Mouse (Mus musculus) cerebellum, adult (tissue): ENCODE data around the gene Enox1.

ENCODE experiments used
- ATAC-seq: cut with Nextera tagmentation; 2 replicates; pipeline ENCODE4 v1.9.2; 2017; ENCODE audit warnings: mild to moderate bottlenecking, moderate library complexity, mixed read lengths; ENCODE audit not compliant: insufficient number of reproducible peaks, low FRiP score, low TSS enrichment

Gene Enox1

GRCm38 (mm10) chr14:77272248-77272930, 115.8 kb downstream of the Enox1 start:
- no peak for ATAC-seq

DNA sequence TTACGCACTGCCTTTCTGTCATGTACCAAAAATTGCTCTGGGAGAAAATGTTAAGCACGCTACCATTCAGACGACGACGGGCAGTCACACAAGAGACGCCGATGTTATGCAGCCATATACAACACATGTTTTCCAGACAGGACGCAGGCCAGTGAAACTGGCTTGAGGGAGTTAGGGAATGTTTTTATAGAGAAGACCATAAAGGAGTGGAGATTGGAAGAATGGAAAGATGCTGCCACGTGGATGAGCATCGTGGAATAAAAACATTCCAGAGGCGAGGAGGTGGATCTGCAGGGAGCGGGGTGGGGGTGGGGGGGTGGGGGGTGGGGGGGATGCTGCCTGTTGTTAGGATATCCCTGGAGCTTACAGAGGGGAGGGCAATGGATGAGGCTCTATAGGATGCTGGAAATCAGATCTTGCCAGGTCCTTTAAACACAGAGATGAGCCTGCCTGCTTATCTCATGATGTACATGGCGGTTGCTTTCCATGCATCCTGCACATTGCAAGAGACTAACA, 116.4 kb downstream of the Enox1 start:
- no peak for ATAC-seq

GRCm38 (mm10) chr14:77273721-77274120, 117.2 kb downstream of the Enox1 start:
- ATAC-seq, result no peak

DNA sequence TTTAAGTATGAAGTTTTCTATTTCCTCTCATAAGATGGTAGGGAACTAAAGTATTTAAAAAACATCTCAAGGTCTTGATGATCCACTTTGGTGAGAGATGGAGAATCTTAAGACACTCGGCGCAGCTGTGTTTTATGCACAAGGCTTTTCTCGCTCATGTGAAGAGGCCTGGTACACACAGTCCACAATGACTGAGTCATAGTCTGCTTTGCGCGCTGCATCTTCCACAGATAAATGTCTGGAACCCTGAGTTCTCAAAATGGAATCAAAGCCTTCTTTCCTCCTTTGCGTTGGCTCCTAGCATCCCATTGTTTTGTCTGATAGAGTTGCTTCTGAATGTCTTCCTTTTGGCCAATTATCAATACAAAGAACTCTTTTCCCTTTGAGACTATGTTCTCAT, 119.0 kb downstream of the Enox1 start:
- ATAC-seq, result no peak

DNA sequence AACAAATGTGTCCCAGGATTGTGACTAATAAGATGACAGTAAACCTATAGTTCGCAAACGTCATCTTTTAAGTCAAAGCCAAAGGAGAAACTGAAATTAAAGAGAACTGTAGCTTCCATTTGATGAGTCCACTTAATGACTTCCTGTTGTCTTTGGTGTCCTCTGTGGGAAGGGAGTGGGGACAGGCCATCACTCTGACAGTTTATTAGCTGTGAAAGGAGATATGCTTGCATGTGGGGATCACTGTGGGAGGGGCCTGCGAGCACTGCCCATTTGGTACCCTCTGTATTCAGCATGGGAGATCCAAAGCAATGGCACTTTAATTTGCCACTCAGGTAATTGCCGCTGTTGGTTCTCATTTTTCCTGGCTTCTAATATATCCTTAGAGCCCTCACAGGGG, 122.6 kb downstream of the Enox1 start:
- ATAC-seq, result no peak

DNA sequence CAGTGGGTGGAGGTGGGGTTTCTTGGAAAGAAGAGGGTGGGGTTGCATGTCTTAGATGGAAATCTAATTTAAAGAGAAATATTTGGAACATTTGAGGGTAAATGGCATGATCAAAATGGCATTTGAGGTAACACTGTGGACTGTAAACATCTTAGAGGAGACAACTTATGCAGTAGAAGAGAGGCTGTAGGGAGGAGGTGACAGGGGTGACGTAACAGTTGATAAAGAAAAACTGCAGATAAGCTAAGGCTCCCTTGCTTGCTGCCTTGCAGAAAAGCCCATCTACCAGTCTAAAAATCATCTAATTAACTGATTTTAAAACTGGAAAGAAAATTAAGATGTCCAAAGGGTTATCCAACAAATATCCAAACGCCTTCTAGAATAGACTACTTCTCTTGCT, 123.9 kb downstream of the Enox1 start:
- ATAC-seq, result no peak

DNA sequence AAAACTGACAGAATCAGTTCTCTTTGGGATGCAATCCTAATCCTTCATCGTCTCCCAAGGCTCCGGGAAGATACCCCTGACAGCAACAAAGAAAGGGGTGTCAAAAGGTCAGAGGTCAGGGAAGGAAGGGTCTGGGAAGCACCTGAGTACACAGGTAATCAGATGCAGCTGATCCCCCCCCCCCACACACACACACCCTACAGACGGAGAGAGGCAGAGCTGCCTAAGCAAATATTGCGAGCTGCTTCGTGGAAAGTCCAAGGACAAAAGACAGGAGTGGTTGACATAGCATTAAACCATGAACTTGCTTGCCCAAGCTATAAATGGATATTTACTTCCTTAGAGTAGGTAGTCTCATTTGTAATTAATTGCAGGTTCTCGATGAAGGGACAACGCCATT, 124.3 kb downstream of the Enox1 start:
- no peak for ATAC-seq

DNA sequence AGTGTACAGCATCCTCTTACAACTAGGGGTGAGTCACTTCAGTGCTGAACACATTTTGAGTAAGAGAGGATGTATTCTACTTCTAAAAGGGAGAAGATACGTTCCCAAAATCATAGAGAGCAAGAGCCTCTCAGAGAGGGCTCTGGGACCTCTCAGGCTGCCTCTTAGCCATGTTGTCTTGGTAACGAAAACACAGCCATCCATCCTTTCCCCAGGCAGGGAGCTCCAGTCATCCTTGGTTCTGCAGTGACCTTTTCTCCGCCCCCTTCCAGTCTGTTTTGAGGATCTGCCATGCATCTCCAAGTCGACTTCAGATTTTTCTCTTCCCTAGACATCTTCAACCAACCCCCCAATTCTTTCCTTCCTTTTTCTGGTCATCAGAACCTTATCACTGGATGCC, 127.4 kb downstream of the Enox1 start:
- no peak for ATAC-seq

DNA sequence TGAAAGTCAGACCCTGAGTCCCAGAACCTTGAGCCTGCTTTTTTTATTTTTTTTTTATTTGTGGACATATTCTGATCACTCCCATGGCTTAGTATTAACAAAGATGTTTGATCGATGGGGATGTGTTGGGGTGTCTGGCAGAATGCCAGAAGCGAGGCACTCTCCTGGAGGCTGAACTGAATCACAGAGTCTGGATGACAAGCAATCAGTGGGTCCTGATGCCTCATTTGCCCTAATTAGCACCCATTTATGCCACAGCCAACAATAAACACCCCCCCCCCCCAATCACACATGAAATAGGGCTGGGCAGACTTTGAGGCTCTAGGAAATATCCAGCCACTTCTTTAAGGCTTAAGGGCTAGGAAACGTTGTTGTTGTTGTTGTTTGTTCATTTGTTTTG, 128.9 kb downstream of the Enox1 start:
- no peak for ATAC-seq

GRCm38 (mm10) chr14:77291756-77292155, 135.2 kb downstream of the Enox1 start:
- ATAC-seq, result no peak

- no peak for ATAC-seq
Observed at GRCm38 (mm10) chr14:77297039-77297438, 140.5 kb downstream of the Enox1 start.

DNA sequence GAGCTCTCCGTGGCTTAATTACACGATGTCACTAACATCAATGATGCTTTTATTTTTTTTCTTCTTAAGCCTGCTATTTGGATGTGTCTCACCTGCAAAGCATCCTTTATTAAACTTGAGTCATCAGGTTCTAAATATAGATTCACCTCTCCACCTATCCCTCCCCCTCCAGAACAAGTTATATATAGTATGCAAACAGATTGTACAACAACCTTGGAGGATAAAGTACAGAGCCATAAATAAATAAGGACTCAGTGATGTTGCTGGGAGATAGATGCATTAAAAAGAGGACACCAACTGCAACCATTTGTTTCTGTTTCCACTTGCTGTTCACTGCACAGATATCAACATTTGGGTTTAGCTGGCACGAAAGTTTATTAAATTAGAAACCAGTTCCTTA, 141.8 kb downstream of the Enox1 start:
- ATAC-seq, result peak; percentile 76

- no peak for ATAC-seq
Observed at GRCm38 (mm10) chr14:77309571-77309970, 153.0 kb downstream of the Enox1 start.

DNA sequence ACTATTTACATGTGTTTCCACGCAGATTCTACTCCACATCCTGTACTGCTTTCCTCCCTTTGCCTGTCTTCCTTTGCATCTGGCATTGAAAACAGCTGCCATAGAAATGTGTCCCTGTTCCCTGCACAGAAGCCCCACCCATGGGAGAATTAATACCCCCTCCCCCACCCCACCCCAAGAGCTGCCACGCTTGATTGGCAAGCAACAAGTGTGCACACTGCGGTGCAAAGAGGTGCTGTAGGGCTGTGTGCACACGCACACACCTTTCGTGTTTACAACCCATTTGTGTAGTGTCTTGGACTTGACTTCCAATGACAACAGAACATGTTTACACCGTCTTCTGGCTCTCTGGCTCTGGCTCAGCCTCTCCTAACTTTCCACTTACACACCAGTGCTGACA, 154.9 kb downstream of the Enox1 start:
- no peak for ATAC-seq

DNA sequence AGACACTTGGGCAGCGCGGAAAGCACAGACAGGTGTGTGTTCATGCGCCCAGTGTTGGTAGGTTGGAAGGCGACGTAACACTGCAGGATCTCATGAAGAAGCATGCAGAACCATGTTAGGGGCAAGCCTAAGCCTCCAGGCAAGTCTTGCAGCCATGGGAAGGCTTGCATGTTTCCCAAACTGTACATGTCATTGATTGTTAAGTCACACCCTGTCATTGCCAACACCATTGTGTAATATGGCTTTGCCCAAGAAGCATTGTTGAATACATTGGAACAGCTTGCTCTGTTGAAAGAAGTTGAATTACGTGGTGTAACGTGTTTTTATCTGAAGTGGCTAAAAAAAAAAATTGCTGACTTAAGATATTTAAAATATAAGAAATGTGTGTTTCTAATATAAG, 162.8 kb downstream of the Enox1 start:
- peak; percentile 27; the same call in 1 of the 2 replicates for ATAC-seq

DNA sequence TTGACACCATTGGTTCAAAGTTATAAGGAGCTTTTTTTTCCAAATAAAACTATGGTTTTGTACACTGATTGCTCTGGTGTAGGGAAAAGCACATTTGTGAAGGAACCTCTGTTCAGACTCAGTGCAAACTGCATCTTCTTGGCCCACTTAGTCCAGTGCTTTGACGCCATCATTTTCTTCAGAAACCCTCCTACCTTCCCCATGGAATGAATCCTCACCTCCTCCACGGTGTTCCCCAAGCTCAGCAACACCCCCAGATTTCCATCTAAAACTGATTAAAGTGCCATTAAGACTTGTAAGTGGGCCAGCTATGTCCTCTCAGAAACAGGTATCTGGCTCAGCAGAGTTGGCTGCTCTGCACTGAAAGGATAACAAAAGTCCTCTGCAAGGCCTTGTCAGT, 167.8 kb downstream of the Enox1 start:
- no peak for ATAC-seq

DNA sequence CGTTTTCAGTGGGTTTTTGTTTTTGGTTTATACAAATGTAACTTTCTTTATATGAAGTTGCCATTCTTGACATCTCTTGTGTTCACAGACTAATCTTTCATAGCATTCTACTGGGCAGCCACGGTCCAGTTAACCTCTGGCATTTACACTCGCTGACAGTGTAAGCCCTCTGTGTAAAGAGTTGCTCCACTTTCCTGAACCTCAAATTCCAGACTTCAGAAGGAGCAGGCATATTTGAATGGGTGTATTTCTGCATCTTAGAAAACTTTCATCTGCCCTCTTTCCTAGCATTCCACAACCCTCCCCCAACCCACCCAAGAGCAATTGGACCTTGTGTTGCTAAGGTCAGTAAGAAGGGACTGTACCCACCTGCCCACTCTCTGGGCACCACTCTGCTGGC, 171.1 kb downstream of the Enox1 start:
- no peak for ATAC-seq

- ATAC-seq, result no peak
Observed at GRCm38 (mm10) chr14:77329791-77330190, 173.2 kb downstream of the Enox1 start.

- ATAC-seq, result no peak
Observed at GRCm38 (mm10) chr14:77343662-77344340, 187.2 kb downstream of the Enox1 start.

- ATAC-seq, result no peak
Observed at GRCm38 (mm10) chr14:77346296-77346695, 189.7 kb downstream of the Enox1 start.

DNA sequence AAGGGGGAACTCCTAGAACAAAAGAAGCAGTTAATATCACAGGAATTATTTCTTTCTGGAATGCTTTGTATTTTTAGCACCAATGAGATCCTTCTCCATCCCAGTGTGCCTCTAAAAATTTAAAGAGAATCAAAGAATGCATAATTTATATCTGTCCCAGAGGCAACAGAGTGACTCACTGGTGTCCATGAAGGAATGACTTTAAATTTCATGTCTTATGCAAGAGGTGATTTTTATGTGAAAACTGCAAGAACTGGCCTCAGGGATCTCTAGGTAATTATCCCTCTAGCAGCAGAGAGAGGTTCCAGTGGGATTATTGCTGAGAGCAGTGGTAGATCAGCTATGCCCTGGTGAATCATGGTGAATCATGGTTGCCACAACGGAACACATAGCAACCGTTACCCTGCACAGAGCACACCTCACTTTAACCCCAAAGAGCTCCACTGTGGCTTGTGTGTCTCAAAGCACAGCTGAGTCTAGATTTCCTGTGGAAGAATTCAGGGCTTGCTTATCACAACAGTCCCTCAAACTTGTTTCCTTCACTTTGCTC, 195.3 kb downstream of the Enox1 start:
- ATAC-seq, result 0 out of 2 replicates have a peak, but pooled peaks have one; percentile 40

DNA sequence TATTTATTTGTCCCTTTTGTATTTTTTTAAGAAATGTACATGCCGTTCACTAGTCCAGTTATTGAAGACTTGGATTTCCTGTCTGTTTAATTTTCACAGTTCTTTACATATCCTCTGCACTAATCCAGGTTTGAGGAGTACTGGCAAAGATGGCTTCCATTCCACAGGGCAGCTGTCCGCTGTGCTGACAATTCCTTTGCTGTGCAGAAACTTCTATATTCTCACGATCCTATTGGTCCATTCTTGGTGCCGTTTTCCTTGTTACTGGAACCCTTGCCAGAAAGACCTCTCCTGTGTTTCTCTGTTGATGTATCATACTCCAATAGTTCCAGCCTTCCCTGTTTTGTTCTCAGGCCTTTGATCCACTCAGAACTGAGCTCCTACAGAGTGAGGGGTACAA, 206.1 kb downstream of the Enox1 start:
- no peak for ATAC-seq
